Comparison of ENCODE assay signal across 30 mouse cellular contexts in genomic region chr2:163826494-163826893, GRCm38 (mm10). TPM values are rescaled to one million over a fixed set of nuclear protein-coding genes. Genes with fewer than 3 reads are reported as not detected.
DNase-seq lines count a peak whose midpoint lies in the region; ATAC-seq and TF ChIP-seq lines count a peak whose summit lies in the region.
"Had no signal": no experiment of that assay in that cellular context is flagged by ENCODE, and none has a peak within 500 bp of the region (broad histone marks: within the 10 kb centered on the region; RNA-seq: fewer than 3 reads in every experiment).

No protein-coding gene starts in this region.

- no peaks in the 10 kb centered on the region for H3K4me1 ChIP-seq in embryonic fibroblast, embryonic 13.5 days (ENCODE audit: control insufficient read depth, insufficient read depth, low read length)
- no peaks in the 10 kb centered on the region for H3K4me1 ChIP-seq in liver, postnatal 0 days (ENCODE audit: insufficient read depth)
- 0 out of 2 replicates have a peak, but pooled peaks cover 5% of the 10 kb centered on the region for H3K4me1 ChIP-seq in forebrain, embryonic 13.5 days

- WGBS in liver, postnatal 0 days (ENCODE audit: insufficient replicate concordance), result 79% methylated on average over 5 of the region's 5 CpGs
- WGBS in forebrain, embryonic 13.5 days, result 67% methylated on average over 5 of the region's 5 CpGs

- no peak overlapping the region for H3K9ac ChIP-seq in liver, postnatal 0 days (replicated peaks)
- no peak overlapping the region for H3K9ac ChIP-seq in forebrain, embryonic 13.5 days

- TF ChIP-seq POLR2A in embryonic fibroblast, embryonic 13.5 days (IDR thresholded peaks at IDR 0.05; ENCODE audit: low read depth, low read length), result 0 out of 2 replicates have a peak, but pooled peaks have one; percentile 2

- no peak for TF ChIP-seq CTCF in embryonic fibroblast, embryonic 13.5 days (IDR thresholded peaks at IDR 0.05; ENCODE audit: borderline replicate concordance, insufficient read depth, low read length)
- TF ChIP-seq CTCF in liver, postnatal 0 days (IDR thresholded peaks at IDR 0.05; ENCODE audit: low read depth), result no peak

- no peak overlapping the region for H3K4me3 ChIP-seq in embryonic fibroblast, embryonic 13.5 days (ENCODE audit: insufficient read depth, low read length)
- no peak overlapping the region for H3K4me3 ChIP-seq in liver, postnatal 0 days (ENCODE audit: low read depth, low read length)
- no peak overlapping the region for H3K4me3 ChIP-seq in forebrain, embryonic 13.5 days
- H3K4me3 ChIP-seq: heart, adult 2 months; megakaryocyte, embryonic 14.5 days had no signal

- no peaks in the 10 kb centered on the region for H3K27me3 ChIP-seq in liver, postnatal 0 days (ENCODE audit: insufficient read depth, low read length)
- peaks cover 5% of the 10 kb centered on the region; the same call in 1 of the 2 replicates for H3K27me3 ChIP-seq in forebrain, embryonic 13.5 days

- H3K27ac ChIP-seq in embryonic fibroblast, embryonic 13.5 days (ENCODE audit: insufficient read depth, low read length), result peak overlapping the region; percentile 49
- no peak overlapping the region for H3K27ac ChIP-seq in liver, postnatal 0 days (ENCODE audit: low read depth)
- no peak overlapping the region for H3K27ac ChIP-seq in forebrain, embryonic 13.5 days
- H3K27ac ChIP-seq: heart, adult 2 months; hindbrain, postnatal 0 days had no signal

- peak; percentile 29 for DNase-seq in adrenal gland, postnatal 25 days
- no peak for DNase-seq in adrenal gland, adult 2 months
- DNase-seq in 416B (ENCODE audit: low read depth), result peak; percentile 18
- DNase-seq in lung, postnatal 14 days, result peak; percentile 42
- DNase-seq in liver, postnatal 0 days, result no peak
- no peak for DNase-seq in spleen, adult 18-20 months
- DNase-seq: cerebellum, adult 11-12 months; cerebellum, postnatal 25 days; embryo, embryonic 11 days; gastrocnemius, postnatal 10 days; heart, adult 2 months; kidney, adult 2 months; kidney, postnatal 10 days; layer of hippocampus, postnatal 36 days; liver; midbrain, embryonic 14.5 days; right cerebral cortex, postnatal 4 days; thymus, postnatal 14 days had no signal

- no peak for TF ChIP-seq EP300 in liver, postnatal 0 days (IDR thresholded peaks at IDR 0.05; ENCODE audit: low read depth)

- no peaks in the 10 kb centered on the region for H3K9me3 ChIP-seq in liver, postnatal 0 days (ENCODE audit: low read length)
- H3K9me3 ChIP-seq in forebrain, embryonic 13.5 days (replicated peaks), result no peaks in the 10 kb centered on the region
- H3K9me3 ChIP-seq: megakaryocyte, embryonic 14.5 days had no signal

- ATAC-seq in liver, postnatal 0 days, result no peak
- ATAC-seq in forebrain, embryonic 13.5 days, result no peak
- ATAC-seq: activated CD4-positive, CD25-positive, alpha-beta regulatory T cell, adult 4 months; forebrain, embryonic 14.5 days; hindbrain, postnatal 0 days had no signal

- no peaks in the 10 kb centered on the region for H3K36me3 ChIP-seq in liver, postnatal 0 days (replicated peaks; ENCODE audit: insufficient read depth, low read length)
- no peaks in the 10 kb centered on the region for H3K36me3 ChIP-seq in forebrain, embryonic 13.5 days (ENCODE audit: poor library complexity, severe bottlenecking)

- H3K4me2 ChIP-seq in liver, postnatal 0 days (ENCODE audit: low read depth, low read length), result no peak overlapping the region
- no peak overlapping the region for H3K4me2 ChIP-seq in forebrain, embryonic 13.5 days

RNA-seq across cellular contexts. Expression of gene Ccn5, which starts 5.8 kb away (rescaled TPM):
- not detected in 2 replicates for total RNA-seq in adrenal gland, postnatal 25 days (2021)
- 1 to 10 TPM in 1 of 2 experiments, under 1 TPM in 1; 0.20 to 1.8 TPM for total RNA-seq in adrenal gland, adult 2 months (2021)
- 1.2 and 1.9 TPM in 2 replicates for polyA plus RNA-seq in adrenal gland, adult 2 months (2012; rRNA removed)
- 203 and 212 TPM in 2 replicates for polyA plus RNA-seq in embryonic fibroblast, embryonic 13.5 days (2011; ENCODE audit: insufficient read length, low read depth, missing spikeins)
- 0.06 TPM in 1 of 2 replicates, not detected in the other for polyA plus RNA-seq in liver, postnatal 0 days (2015; fragmentation: Nextera tagmentation; extraction: Ambion mirVana)
- 0.25 and 0.26 TPM in 2 replicates for polyA plus RNA-seq in forebrain, embryonic 13.5 days (2015; fragmentation: Nextera tagmentation; extraction: Ambion mirVana)
- total RNA-seq: hematopoietic stem cell, adult 5-6 weeks; layer of hippocampus, adult 18-20 months; neutrophil, adult 5-6 weeks had no signal
- polyA plus RNA-seq: activated CD4-positive, CD25-positive, alpha-beta regulatory T cell, adult 4 months had no signal

RNA-seq across cellular contexts. Expression of gene Kcnk15, which starts 27.0 kb away (rescaled TPM):
- total RNA-seq in adrenal gland, postnatal 25 days (2021), result not detected in 2 replicates
- not detected for total RNA-seq in adrenal gland, adult 2 months (2021)
- 0.19 TPM in 1 of 2 replicates, not detected in the other for polyA plus RNA-seq in adrenal gland, adult 2 months (2012; rRNA removed)
- polyA plus RNA-seq in embryonic fibroblast, embryonic 13.5 days (2011; ENCODE audit: insufficient read length, low read depth, missing spikeins), result 0.26 TPM in 1 of 2 replicates, not detected in the other
- not detected in 2 replicates for polyA plus RNA-seq in liver, postnatal 0 days (2015; fragmentation: Nextera tagmentation; extraction: Ambion mirVana)
- polyA plus RNA-seq in forebrain, embryonic 13.5 days (2015; fragmentation: Nextera tagmentation; extraction: Ambion mirVana), result not detected in 2 replicates
- total RNA-seq: gastrocnemius, postnatal 10 days; heart, adult 2 months; hematopoietic stem cell, adult 5-6 weeks; layer of hippocampus, postnatal 36 days; left cerebral cortex, postnatal 14 days; neutrophil, adult 5-6 weeks had no signal
- polyA plus RNA-seq: activated CD4-positive, CD25-positive, alpha-beta regulatory T cell, adult 4 months; forebrain, embryonic 14.5 days; heart, adult 2 months; heart, embryonic 14.5 days; kidney, adult 2 months; liver, embryonic 16.5 days; midbrain, embryonic 14.5 days had no signal

Comparison
In these comparisons a context has a peak if more than half of its experiments do, and no peak if none do; other contexts are left out.
1. DNase-seq: peak in adrenal gland, postnatal 25 days (single experiment), 416B (single experiment) and lung, postnatal 14 days (single experiment); none in adrenal gland, adult 2 months (single experiment), liver, postnatal 0 days (single experiment) and spleen, adult 18-20 months (0 of 2).
2. RNA of gene Ccn5, which starts 5.8 kb away (polyA plus RNA-seq): 203 to 212 TPM in embryonic fibroblast, embryonic 13.5 days; 1.2 to 1.9 TPM in adrenal gland, adult 2 months, 0.25 to 0.26 TPM in forebrain, embryonic 13.5 days and 0.06 TPM in liver, postnatal 0 days; every median in the first group is over 10 times any median in the second.